Mouse (Mus musculus) cerebellum, postnatal 25 days (tissue): ENCODE results near the gene Nup107.
"Not testable (repeated sequence)": the region's sequence is repeated elsewhere in the genome, so short reads cannot be mapped to it uniquely, and the experiment has no call there.

Source experiments
- DNase-seq, 2 experiments: peaks; one replicate each; pipeline ENCODE4 v3.0.0; 2021; ENCODE audit warnings: mixed read lengths in 2 of 2

Nup107 gene

DNA sequence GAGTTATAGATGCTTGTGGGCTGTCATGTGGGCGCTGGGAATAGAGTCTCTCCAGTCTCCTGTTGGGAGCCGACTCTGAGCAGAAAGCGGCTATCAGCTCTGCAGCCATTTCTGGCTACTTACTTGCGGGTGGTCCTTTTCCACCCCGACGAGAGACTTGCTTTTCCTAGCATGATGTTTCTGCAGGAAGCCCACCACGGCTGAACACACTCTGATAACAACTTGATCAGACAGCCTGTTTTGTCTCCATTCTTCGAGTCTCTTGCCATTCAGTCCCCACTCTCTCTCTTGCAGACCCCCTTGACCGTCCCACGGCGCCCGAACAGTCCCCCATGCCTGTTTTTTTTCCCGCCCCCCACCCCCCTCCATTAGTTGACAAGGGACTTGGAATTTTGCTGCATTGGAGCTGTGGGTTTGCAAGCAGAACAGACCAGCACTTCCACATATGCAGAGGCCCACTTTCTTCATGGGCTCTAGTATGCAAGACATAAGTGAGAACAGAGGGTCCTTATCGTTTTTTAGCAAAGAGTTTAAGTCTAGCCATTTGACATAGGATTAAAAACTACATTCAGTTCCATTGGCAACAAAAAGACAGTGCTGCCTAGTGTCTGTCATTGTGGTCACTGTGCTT, 59.4 kb downstream of the Nup107 start:
- no peak for DNase-seq

DNA sequence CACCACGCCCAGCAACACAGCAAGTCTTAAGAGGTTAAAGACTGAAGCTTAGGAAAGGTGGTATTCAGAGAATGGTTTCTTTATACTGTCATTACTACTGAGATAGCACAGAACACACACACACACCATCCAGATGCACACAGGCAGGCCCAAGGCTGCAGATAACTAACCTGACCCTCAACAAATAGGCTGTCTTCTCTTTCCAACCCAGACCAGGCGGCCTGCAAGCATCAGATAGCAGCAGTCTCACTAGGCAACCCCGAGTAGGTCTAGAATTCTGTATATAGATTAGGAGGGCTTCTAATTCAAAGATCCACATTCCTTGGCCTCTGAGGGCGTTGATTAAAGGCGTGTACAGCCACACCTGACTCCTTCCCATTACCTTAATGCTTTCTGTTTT, 60.3 kb downstream of the Nup107 start:
- DNase-seq = no peak

DNA sequence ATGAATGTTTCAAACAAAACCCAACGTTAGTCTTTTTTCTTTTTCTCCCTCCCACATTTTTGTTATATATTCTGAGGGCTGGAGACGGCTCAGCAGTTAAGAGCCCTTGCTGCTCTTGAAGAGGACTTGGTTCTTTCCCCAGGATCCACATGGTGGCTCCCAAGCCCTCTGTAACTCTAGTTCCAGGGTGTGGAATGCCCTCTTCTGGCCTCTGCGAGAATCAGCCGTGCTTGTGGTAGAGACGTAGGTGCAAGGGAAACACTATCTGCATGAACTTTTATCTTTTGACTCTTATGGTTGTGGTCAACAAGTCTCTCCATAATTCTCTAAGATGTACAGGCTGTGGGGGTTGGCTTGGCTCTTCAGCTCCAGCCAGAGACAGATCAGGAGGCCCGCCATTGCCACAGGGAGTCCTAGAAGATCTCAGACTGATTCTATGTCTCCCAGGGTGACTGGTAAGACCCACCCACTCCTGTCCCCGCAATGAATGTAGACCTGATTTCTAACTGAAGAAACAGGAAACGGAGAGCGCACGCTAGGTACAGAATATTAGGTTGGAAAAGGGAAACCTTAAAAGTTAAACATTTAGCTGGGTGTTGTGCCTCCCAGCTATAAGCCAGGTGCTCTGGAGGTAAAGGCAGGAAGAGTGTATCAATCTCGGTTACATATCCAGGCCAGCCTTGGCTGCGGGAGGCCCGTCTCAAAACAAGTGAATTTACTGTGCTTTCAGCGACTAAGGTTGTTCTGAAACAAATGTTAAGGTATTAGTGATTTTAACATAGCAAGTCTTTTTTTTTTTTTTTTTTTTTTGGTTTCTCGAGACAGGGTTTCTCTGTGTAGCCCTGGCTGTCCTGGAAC, 61.0 kb downstream of the Nup107 start:
- DNase-seq = peak; percentile 19 to 47

DNA sequence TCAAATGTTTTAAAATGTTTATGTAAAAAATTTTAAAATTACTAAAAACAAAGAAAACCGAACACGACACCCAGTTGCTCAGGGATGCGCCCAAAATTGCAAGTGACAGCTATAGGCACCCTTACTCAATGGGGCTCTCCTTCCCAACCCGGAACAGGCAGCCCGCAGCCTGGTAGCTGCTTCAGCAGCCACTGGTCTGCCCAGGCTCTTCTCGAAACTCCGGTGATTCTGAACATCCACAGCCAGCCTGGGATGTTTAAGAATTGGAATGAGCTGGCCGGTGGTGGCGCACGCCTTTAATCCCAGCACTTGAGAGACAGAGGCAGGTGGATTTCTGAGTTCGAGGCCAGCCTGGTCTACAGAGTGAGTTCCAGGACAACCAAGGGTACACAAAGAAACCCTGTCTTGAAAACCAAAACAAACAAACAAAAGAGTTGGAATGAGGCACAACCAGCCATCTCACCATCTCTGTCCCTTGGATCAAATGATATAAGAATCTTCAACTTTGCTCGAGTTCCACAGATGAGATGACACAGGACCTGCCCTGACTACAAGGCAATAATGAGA, 61.8 kb downstream of the Nup107 start:
- no peak for DNase-seq

DNA sequence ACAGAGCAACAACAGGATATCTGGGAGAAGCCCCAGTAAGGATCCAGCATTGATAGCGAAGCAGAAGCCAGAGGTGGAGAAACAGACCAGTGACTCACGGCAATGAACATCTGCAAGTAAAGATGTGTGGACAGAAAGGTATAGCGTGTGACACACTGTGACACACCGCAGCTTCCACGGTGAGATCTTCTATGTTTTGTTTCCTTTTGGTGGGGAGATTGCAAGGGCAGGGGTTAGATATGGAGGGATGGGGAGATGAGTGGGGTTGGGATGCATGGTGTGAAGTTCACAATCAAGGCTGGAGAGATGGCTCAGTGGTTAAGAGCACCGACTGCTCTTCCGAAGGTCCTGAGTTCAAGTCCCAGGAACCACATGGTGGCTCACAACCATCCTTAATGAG, 62.4 kb downstream of the Nup107 start:
- DNase-seq = no peak

DNA sequence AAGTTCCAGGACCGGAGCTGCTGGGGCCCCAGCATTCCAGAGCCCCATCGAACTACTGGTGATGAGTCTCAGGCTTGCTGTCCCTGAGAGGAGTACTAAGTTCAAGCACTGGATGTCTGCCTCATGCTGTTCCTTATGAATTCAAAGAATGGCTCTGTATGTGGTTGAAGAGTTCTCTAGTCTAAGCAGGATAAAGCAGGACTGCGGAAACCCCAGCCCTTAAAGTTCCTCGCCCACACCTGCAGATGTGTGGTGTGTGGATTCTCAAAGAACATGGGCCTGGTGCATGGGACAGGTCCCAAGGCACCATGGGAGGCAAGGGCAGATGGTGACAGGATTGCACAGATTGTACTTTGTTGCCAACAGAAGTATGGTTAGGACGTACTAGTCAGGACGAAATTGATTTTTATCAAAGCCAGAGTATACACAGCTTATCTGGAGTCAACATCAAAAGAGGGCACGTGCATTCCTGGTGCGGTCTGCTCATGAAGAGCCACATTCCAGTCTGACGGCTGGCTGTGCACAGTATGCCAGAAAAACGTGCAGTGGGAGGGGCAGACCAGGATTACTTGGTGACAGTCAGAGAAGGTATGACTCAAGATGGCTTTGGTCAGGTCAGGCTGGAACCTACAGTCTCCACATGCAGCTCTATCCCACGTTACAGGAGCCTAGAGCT, 63.2 kb downstream of the Nup107 start:
- no peak for DNase-seq

DNA sequence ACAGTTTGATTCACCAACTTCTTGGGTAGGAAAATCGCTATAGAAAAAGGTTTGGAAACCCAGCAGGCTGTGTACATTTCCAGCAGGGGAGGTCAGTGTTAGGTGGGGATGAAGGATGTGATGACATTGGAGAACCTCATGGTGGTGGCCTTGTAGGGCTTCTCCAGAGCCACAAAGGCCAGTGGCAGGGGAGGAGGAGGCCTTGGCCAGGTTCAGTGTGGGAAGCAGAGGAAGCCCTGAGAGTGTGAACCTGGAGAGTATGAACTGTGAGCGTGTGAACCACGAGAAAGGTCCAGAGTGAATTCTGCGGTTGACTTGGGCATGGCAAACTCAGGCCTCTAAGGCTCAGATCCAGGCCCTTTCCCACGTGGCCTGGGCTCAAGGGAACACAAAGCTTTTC, 63.9 kb downstream of the Nup107 start:
- DNase-seq = no peak

DNA sequence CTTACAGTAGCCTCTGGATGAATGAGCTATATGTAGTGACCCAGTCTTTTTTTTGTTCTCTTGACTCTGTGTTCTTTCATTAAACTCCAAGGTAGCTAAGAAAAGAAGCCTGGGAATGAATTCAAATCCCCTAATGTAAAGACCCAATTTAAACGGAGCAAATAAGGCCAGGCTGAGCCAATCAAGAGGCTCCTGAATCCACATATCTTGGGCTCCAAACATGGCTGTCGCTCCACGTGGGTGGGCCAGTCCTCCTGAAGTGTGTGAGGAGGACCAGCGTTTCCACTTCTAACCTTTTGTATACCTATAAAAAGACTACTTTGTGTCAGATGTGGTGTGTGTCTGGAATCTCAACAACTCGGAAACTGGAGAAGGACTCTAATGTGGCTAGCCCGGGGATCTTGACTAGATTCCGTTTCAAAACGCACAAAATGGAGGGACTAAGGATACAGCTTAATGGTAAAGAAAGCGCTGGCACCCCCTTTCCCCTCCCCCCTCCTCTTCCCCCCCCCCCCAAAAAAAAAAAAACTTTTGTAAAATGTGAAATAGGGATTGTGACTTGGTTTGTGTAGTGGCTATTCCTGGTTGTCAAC, 64.9 kb downstream of the Nup107 start:
- DNase-seq = no peak

DNA sequence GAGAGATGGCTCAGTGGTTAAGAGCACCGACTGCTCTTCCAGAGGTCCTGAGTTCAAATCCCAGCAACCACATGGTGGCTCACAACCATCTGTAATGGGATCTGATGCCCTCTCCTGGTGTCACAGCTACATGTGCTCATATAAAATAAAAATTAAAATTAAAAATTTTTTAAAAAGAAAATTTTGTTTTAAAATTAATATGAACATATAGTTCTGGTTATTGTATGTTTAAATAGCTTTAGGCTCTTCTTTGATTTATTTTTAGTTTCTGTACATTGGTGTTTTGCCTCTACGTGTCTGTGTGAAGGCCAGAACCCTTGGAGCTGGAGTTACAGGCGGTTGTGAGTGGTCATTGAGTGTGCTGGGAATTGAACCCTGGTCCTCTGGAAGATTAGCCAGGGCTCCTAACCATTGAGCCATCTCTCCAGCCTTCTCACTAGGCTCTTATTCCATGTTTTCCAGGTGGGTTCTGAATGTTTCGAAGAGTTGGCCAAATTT, 65.6 kb downstream of the Nup107 start:
- DNase-seq = no peak

DNA sequence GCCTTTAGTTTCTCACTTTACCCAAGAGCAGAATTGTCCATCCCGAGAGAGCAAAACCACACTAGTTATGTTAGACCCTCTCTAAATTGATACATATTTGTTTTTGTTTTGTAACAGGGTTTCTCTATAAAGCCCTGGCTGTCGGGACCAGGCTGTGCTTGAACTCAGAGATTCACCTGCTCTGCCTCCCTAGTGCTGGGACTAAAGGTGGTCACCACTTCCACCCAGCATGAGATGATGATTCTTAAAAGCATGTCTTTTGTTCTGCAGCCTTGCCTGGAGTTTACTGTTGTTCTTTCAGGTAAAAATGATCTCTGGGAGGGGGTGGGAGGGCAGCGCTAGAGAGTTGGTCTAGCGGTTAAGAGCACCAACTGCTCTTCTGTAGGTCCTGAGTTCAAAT, 66.2 kb downstream of the Nup107 start:
- DNase-seq = no peak

DNA sequence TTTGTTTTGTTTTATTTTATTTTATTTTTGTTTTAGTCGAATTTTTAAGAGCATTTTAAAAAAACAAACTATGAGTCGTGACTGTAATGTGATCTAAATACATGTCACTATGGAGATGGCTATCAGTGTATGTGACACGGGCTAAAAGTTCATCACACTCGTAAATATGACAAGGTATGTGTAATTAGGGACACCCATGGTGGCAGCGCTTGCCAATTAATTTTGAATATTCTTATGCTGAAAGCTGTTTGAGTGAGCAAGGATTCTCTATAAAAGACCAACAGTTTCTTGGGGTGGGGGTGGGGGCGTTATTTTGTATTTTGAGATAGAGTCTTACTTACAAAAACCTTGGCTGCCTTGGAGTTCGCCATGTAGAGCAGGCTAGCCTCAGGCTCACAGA, 66.8 kb downstream of the Nup107 start:
- no peak for DNase-seq

DNA sequence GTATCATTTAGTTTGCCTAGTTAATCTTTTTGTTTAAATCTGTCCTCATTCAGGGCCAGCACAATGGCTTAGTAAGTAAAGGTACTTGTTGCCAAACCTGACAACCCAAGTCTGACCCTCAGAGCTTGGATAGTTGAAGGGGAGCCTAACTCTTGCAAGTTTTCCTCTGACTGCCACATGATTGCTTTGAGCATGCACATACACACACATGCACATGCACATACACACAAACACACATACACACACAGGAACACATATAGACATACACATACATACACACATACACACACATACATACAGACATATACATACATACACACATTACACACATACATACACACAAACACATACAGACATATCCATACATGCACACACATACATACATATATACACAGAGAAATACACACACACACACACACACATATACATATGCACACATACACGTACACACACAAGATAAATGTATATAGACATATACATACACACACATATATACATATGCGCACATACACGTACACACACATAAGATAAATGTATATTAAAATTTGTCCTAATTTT, 67.6 kb downstream of the Nup107 start:
- no peak for DNase-seq

DNA sequence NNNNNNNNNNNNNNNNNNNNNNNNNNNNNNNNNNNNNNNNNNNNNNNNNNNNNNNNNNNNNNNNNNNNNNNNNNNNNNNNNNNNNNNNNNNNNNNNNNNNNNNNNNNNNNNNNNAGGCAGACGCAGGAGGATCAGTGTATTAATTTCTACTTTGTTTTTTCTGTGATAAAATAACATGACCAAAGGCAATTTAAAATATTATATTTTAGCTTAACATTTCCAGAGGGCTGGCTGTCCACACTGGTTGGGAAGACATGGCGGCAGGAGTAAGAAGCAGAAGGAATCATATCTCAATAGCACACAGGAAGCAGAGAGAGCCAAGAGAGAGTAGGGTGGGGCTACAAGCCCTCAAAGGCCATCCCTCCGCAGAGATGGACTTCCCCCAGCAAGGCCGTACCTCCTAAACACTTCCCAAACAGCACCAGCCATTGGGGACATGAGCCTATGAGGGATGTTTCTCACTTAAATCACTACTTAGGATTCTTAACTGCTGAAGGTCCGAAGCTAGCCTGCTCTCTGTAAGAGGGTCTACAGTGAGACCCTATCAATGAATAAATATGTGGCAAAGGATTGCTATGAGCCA, 68.3 kb downstream of the Nup107 start:
- no peak for DNase-seq

DNA sequence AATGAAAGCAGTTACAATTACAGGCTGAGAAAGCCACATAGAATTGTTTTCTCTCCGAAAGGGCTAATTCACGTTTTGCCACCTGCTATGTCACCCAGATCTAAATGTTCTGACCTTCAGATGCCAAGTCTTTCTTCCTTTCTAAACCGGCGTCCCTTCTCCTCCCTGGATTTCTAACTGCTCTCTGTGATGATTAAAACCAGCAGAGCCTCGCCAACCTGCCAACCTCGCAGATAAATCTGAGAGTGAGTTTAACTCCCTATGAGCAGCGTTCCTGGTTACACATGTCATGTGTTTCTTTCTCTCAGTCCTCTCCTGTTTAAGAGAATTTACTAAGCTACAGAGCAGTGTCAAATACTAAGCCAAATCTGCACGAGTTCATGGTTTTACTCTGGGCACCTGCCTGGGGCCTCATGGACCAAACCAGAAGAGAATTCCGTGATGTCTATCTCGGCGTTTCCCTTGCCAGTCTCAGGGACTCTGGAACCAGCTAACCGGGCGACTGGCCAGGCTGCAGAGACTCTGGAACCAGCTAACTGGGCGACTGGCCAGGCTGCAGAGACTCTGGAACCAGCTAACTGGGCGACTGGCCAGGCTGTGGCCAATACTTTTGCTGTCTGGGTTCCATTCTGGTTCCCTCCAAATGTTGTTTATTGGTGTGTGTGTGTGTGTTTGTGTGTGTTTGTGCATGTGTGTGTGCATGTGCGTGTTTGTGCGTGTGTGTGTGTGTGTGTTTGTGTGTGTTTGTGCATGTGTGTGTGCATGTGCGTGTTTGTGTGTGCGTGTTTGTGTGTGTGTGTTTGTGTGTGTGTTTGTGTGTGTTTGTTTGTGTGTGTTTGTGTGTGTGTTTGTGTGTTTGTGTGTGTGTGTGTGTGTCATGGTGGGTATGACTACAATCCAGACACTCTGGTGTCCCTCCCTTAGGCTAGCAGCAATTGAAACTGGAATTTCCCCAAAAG, 74.1 kb downstream of the Nup107 start:
- DNase-seq = peak in 1 of 2 experiments; percentile 41

DNA sequence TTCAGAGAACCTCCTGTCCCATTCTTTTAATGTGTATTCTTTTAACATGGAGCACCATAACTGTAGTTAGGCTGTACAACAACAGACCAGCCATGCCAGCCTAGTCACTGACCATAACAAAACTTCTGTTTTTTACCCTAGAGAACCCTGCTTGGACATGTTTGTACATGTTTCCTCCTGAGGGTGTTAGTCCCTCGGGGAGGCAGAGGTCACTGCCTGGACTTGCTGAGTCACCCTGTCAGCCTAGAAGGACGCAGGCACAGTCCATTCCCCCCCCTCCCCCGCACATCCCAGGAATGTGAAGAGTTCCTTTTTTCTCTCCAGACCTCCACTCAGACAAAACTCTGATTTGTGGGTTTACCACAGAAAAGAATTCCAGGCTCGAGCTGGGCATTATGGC, 74.9 kb downstream of the Nup107 start:
- no peak for DNase-seq

DNA sequence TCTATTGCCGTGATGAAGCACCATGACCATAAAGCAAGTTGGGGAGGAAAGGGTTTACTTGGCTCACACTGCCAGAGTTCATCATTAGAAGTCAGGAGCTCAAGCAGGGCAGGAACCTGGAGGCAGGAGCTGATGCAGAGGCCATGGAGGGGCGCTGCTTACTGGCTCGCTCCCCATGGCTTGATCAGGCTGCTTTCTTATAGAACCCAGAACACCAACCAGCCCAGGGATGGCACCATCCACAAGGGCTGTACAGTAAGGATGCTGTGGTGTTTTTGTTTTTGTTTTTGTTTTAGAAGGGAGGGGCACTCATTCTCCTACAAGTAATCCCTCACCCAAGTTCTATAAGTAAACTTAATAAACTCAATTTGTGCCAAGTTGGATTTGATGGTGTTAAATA, 75.8 kb downstream of the Nup107 start:
- DNase-seq = no peak

DNA sequence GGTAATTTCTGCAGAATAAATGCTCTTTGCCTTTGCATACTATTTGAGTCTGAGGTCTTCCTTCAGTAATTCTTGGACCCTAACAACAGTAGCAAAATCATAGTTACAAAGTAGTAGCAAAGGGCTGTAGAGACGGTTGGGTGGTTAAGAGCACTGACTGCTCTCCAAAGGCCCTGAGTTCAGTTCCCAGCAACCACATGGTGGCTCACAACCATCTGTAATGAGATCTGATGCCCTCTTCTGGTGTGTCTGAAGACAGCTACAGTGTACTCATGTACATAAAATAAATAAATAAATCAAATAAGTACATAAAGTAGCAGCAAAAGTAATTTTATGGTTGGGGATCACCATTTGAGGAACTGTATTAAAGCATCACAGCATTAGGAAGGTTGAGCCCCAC, 76.9 kb downstream of the Nup107 start:
- not testable (repeated sequence) for DNase-seq

DNA sequence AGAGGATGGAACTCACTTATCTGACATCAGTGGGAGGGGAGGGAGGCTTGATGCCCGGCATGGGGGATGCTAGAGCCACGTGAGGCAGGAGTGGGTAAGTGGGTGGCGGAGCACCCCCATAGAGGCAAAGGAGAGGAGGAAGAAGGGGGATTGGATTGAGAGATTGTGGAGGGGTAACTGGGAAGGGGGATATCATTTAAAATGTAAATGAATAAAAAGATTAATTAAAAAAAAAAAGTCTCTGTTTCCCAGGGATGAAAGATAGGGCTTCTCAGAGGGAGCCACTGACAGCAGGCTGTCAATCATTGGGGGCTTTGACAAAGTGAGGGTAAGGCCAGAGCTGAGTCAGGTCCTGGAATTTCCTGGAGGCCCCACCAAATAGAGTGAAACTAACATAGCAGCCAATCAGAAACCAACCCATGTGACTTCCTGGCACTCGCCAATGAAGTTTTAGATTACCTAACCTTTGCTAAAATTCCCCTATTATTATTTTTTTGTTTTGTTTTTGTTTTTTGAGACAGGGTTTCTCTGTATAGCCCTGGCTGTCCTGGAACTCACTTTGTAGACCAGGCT, 77.5 kb downstream of the Nup107 start:
- no peak for DNase-seq

DNA sequence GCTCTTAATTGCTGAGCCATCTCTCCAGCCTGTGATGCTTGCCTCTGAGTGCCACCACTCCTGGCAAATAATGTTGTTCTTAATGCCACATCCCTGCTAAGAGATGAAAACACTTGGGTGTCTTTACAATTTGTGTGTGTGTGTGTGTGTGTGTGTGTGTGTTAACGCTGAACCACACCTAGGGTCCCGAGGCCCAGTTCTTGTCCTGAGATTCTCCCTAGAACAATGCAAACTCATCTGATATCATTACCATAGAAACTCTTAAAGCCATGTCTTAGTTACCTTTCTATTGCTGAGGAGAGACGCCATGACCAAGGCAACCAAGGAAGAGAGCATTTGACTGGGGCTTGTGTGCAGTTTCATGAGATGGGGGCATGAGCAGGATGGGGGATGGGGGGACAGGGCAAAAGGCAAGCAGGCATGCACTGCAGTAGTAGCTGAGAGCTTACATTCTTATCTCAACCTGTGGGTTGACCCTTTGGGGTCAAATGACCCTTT, 78.4 kb downstream of the Nup107 start:
- no peak for DNase-seq

DNA sequence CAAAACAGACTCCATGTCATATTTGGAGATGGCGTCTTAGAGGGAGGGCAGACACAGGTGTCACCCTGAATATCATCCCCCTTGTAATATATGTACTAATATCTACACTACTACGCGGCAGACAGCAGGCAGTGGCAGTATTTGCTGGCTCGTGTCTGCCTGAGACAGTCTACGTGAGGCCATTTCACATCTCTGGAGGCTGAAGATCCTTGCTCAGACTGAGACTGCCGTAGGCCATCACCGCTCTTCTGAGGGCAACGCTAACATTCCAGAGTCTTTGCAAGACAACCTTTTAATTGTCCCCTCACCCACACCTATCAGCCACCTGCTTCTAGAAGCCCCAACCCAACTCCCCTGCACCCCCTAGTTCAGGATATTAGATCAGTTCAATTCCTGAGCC, 79.0 kb downstream of the Nup107 start:
- no peak for DNase-seq

DNA sequence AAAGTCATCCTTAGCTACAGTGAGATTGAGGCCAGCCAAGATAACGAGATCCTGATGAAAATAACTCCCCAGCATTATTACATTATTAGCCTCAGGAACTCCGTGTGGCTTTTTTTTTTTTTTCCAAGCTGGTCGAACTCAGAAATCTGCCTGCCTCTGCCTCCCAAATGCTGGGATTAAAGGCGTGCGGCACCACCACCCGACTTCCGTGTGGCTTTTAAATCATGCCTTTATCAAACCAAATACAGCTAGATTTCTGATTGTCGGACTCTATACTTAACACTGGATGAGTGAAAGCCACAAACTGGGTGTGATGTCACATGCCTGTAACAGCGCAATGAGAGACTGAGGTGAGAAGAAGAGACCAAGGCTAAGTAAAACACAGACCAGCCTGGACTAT, 79.6 kb downstream of the Nup107 start:
- no peak for DNase-seq
